Mouse (Mus musculus) cerebellum, postnatal 25 days (tissue): ENCODE data around the gene Avp.

Experiments used
- DNase-seq, 2 experiments: peaks; one replicate each; pipeline ENCODE4 v3.0.0; 2021; ENCODE audit warnings: mixed read lengths in 2 of 2

Gene Avp

GRCm38 (mm10) chr2:130582552-130582951, at the start of gene Avp:
TSS of gene Avp (minus strand) at chr2:130582554.
- no peak for DNase-seq

DNA sequence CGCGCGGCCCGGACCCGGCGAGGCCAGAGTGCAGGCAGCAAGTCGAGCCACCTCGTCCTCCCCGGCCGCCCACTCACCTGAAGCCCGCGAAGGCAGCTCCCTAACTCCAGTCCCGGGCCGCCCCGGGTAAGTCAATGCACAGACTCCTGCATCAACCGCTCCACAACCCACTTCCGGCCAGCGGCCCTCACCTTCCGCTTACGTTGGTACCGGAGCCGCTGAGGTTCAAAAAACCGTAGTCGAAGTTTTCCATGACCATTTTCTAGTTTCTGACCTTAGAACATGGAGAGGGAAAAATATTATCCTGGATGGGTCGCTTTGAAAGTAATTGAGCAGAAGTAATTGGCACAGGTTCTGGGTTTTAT, 47.5 kb upstream of the Avp start, which contains the start of the genes Fastkd5 and Ubox5:
Fastkd5 (minus strand) TSS at position 189 of the 365 bp plus-strand sequence.
Ubox5 (minus strand) TSS at position 200 of the 365 bp plus-strand sequence.
- peak; percentile 95 to 96 for DNase-seq

- no peak for DNase-seq
Measured at GRCm38 (mm10) chr2:130629080-130629838, 46.9 kb upstream of the Avp start.

DNA sequence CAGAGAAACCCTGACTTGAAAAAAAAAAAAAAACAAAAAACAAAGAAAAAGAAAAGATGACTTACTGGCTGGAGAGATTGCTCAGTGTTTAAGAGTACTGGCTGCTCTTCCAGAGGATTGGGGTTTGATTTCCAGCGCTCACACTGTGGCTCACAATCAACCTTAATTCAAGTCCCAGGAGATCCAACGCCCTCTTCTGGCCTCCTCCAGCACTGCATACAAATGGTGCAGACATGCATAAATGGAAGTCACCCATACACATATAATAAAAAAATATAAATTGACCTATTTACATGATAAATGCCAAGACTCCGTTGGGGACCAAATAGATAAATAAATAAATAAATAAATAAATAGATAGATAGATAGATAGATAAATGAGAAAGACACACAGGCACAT, 46.1 kb upstream of the Avp start:
- peak in 1 of 2 experiments; percentile 33 for DNase-seq

DNA sequence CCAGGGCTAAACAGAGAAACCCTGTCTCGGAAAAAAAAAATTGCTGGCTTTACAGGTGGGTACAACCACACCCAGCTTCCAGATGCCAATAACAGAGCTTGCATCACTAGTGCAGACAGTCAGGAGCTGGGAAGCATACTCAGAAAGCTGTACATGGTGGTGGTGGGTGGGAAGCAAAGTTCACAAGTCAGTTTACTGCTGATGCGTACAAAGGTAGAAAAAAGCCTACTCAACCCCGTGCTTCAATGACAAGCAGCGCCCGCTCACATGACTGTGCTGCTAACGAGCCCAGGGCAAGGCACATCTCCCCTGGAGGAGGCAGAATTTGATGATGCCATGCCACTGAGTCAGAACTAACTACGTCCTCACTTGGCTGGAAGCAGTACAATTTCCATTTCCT, 36.6 kb upstream of the Avp start:
- no peak for DNase-seq

- peak; percentile 37 to 67 for DNase-seq
Measured at GRCm38 (mm10) chr2:130613091-130613490, 30.7 kb upstream of the Avp start.

DNA sequence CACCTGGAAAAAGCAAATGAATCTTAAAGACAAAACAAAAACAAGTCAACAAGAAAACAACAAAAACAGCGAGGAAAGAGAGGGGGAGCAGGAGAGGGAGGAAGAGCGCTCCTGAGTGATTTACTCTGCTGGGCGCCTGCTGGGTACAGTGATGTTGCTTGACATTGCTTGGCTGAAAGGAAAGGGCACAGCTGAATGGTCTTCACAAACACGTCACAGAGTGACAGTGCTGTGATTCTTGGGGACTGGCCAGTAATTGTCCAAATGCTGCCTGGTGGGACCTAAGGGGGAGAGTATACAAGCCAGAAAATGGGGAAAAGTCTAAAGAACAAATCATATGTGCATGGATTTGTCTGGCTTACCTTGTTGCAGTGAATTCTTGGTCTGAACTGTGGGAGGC, 19.8 kb upstream of the Avp start:
- no peak for DNase-seq

- DNase-seq: no peak
Measured at GRCm38 (mm10) chr2:130598399-130598798, 16.0 kb upstream of the Avp start.

DNA sequence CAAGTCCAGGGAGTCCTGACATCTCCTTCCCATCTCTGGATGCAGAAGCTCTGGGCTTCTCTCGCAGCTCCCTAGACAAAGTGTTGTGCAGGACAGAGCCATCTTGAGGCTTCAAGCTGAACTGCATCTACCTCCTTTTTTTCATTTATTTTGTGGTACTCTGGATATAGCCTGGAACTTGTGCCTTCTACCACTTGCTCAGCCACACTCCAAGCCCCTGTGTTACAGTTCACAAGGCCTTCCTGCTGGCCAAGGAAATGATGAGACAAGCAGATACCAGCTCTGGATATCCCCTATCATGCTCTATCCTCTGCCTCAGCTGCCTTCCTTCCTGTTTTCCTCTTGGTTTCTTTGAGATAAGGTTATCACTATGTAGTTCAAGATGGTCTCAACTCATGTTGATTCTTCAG, 15.3 kb upstream of the Avp start:
- DNase-seq: peak; percentile 42 to 59

DNA sequence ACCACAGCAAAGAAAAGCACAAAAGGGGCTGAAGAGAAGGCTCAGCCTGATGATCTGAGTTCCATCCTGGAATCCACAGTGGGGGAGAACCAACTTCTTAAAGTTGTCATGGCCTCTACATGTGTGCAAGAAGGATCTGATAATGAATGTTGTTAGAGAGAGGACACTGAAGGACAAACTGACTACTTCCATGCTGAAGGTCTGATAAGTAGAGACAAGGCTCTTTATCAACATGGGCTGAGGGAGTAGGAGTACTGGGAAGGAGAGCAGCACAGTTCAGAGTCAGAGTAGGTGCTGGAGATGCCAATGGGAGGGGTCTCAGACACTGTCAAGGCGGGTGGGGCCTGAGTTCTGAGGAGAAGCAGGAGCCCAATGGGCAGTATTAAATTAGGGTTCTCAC, 13.2 kb upstream of the Avp start:
- no peak for DNase-seq

DNA sequence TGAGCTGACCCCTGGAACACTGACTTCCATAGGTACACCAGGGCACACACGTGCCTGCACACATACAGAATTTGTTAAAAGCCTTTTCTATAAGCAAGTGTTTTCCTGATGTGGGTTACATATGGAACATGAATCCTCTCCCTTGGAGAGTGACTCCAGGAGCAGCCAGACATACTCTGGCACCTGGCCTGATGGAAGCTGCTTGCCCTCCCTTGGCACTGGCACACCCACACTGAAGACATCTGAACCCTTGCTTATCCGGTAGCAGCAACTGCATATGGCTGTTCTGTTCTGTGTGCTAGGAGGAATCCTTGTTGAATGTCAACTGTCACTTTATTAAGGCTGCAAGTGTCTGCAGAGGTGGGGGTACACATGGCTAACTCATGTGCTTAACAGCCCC, 8.7 kb upstream of the Avp start:
- no peak for DNase-seq

- no peak for DNase-seq
Measured at GRCm38 (mm10) chr2:130589761-130590160, 7.4 kb upstream of the Avp start.

DNA sequence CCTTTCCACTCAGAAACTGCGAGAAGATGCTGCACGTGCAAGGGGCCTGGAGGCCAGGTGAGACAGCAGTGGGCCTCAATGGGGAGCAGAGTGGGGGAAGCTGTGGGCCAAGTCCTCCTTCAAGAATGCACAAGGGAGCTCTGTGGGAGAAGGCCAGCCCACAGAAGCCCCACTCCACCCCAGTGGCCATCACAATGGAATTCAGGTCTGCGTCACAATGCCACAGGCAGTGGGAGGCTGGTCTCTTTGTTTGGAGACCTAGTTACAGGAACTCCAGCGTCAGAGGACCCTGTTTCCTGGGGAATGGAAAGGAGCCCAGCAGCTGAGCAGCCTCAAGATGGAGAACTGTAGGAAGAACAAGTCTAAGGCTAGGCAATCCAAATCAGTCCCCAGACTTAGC, 6.8 kb upstream of the Avp start:
- no peak for DNase-seq

DNA sequence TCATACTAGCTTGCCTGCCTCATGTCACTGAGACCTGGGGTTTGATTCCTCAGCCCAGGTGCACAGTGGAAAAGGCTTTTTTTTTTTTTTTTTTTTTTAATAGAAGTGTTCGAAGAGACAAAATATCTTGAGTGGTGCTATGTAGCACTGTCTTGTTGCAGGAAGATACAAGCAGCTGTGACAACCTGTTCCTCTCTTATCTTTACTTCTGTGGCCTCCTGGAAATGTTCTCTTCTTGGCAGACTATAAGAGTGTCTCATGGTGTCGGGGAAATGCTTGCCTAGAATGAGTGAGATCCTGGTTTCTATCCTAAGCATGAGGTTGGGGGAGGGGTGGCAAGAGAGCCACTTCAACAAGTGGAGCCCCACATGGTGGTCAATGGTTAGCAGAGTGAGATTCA, 6.0 kb upstream of the Avp start:
- no peak for DNase-seq

GRCm38 (mm10) chr2:130586016-130586415, 3.7 kb upstream of the Avp start:
- no peak for DNase-seq

GRCm38 (mm10) chr2:130583902-130584560, 1.7 kb upstream of the Avp start:
- no peak for DNase-seq

DNA sequence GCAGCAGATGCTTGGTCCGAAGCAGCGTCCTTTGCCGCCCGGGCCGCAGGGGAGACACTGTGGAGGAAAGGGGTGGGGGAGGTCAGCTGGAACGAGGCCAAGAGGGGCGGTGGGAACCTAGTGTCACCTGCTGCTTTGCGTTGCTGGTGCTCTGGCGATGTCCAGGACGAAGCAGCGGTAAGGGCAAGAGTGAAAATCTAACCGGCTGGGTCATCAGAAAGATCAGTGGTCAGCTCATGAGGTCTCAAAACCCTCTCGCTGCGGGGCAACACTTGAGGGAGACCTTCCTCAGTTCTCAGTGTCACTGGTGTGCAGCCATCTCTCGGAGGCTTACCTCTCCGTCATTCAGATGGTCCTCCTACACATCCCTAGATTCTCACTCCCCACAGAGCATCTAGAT, 1.2 kb downstream of the Avp start:
- DNase-seq: no peak

- DNase-seq: no peak
Measured at GRCm38 (mm10) chr2:130579791-130580190, 2.6 kb downstream of the Avp start.

GRCm38 (mm10) chr2:130578148-130578547, 4.2 kb downstream of the Avp start:
- peak; percentile 75 to 85 for DNase-seq

DNA sequence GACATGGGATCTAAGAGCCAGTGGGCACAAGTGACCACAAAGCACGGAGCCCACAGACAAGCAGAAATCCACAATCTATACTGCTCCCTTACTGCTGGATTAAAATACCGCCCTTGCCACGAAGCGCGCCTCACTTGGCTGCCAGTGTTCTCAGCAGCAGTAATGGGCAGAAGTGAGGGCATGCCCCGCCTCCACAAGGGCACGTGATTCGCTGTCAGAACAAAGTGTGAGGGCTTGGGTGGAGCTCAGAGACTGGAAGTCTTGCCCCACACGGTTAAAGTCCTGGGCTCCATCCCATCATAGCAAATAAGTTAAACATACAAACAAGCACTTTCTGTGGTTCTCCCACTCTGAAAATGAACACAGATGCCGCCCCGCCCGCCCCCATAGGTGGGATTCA, 4.7 kb downstream of the Avp start:
- DNase-seq: peak in 1 of 2 experiments; percentile 46

- DNase-seq: no peak
Measured at GRCm38 (mm10) chr2:130577021-130577420, 5.3 kb downstream of the Avp start.

DNA sequence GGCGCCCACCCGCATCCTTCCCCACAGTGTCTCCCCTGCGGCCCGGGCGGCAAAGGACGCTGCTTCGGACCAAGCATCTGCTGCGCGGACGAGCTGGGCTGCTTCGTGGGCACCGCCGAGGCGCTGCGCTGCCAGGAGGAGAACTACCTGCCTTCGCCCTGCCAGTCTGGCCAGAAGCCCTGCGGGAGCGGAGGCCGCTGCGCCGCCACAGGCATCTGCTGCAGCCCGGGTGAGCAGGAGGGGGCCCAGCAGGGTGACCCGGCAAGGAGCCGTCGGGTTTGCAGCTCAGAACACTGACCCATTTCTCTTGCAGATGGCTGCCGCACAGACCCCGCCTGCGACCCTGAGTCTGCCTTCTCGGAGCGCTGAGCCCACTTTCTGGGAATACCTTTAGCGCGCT, 5.8 kb downstream of the Avp start:
- DNase-seq: peak; percentile 60 to 67

DNA sequence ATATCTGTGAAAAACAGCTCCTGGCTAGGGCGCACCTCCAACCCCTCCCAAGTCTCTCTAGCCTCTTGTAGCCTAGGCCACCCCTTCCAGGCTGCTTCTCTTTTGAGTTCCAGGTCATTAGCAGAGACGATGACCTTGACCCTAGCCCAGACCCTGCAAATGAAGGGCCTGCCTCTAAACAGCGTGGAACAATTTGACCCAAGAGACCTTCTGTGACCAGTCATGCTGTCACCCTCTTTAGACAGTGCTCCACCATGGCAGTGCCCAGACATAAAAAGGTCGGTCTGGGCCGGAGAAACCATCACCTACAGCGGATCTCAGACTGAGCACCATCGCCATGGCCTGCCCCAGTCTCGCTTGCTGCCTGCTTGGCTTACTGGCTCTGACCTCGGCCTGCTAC, 6.5 kb downstream of the Avp start, which contains the start of gene Oxt:
Oxt (plus strand) TSS at position 301 of the 400 bp plus-strand sequence.
- no peak for DNase-seq

- no peak for DNase-seq
Measured at GRCm38 (mm10) chr2:130574960-130575359, 7.4 kb downstream of the Avp start.
